Mouse (Mus musculus) small intestine, adult 2 months (tissue): Measurements from ENCODE around the gene Nup205. TPM values are rescaled to one million over a fixed set of nuclear protein-coding genes. Genes with fewer than 3 reads are reported as not detected.

Experiments used
- H3K27ac ChIP-seq: fragments of 200-500 bp; 2 replicates; pipeline ENCODE4 v1.5.1; 2012; ENCODE audit warnings: low read depth, low read length, control low read depth, inconsistent platforms; ENCODE audit not compliant: insufficient read depth
- H3K27me3 ChIP-seq: fragments of 200-500 bp; 2 replicates; pipeline ENCODE4 v1.6.1; 2012; ENCODE audit warnings: mild to moderate bottlenecking, moderate library complexity, low read length, inconsistent platforms; ENCODE audit not compliant: control insufficient read depth, insufficient read depth
- H3K36me3 ChIP-seq: fragments of 200-500 bp; 2 replicates; pipeline ENCODE4 v1.6.1; 2012; ENCODE audit warnings: mild to moderate bottlenecking, low read length, control low read depth, inconsistent platforms; ENCODE audit not compliant: control insufficient read depth, insufficient read depth
- H3K4me1 ChIP-seq: fragments of 200-500 bp; 2 replicates; pipeline ENCODE4 v1.6.1; 2012; ENCODE audit warnings: low read length, inconsistent platforms, mixed read lengths; ENCODE audit not compliant: control insufficient read depth, insufficient read depth, insufficient read length
- H3K4me3 ChIP-seq: fragments of 200-500 bp; 2 replicates; pipeline ENCODE4 v1.5.1; 2012; ENCODE audit warnings: low read depth, mild to moderate bottlenecking, control low read depth, inconsistent platforms, low read length, moderate library complexity
- CTCF ChIP-seq: fragments of 200-500 bp; IDR thresholded peaks from 2 replicates; pipeline ENCODE4 v1.5.1; 2012; ENCODE audit warnings: low read depth, mild to moderate bottlenecking, control low read depth, inconsistent platforms, low read length, moderate library complexity, mixed read lengths; ENCODE audit not compliant: insufficient replicate concordance, insufficient read length; ENCODE audit errors: extremely low read depth
- POLR2A ChIP-seq: fragments of 200-500 bp; IDR thresholded peaks from 2 replicates; pipeline ENCODE4 v1.6.1; 2012; ENCODE audit warnings: low read depth, mild to moderate bottlenecking, control low read depth, inconsistent platforms, low read length, moderate library complexity
- WGBS: fragments of 180-500 bp; shearing (Covaris S2); methylation state at CpG from one replicate; pipeline ENCODE4 v1.1.7; 2018; 5-methylcytosine and 5-hydroxymethylcytosine counted together
- polyA plus RNA-seq: library from polyadenylated mRNA; depleted of rRNA; stranded (reverse); fragments of >200 nt; gene quantifications from 2 replicates; pipeline ENCODE4 v1.2.3, GENCODE M21; 2012; rRNA removed

Gene Nup205
- 4.2 and 7.1 TPM in 2 replicates for polyA plus RNA-seq

- H3K4me3 ChIP-seq = peak within 1 kb of the TSS; percentile 94
- peaks cover 14% of the 10 kb centered on the region; the same call in 1 of the 2 replicates for H3K4me1 ChIP-seq
- WGBS = 3% methylated on average over 34 of the region's 34 CpGs
- TF ChIP-seq POLR2A (no peak; the same call in 1 of the 2 replicates), CTCF (no peak)
- H3K36me3 ChIP-seq = no peaks in the 10 kb centered on the region
- H3K27ac ChIP-seq = peak within 1 kb of the TSS; percentile 96
- no peaks in the 10 kb centered on the region for H3K27me3 ChIP-seq
Observed at GRCm38 (mm10) chr6:35176979-35177649, at the start of gene Nup205. Gene Nup205 (plus strand): TSS chr6:35177421.

GRCm38 (mm10) chr6:35132806-35133205, 44.4 kb upstream of the Nup205 start:
- WGBS = 1% methylated on average over 11 of the region's 11 CpGs
- peaks cover 2% of the 10 kb centered on the region; the same call in 1 of the 2 replicates for H3K4me1 ChIP-seq
- peak overlapping the region; percentile 87 for H3K4me3 ChIP-seq
- no peak for TF ChIP-seq POLR2A
- no peak for TF ChIP-seq CTCF
- no peaks in the 10 kb centered on the region for H3K27me3 ChIP-seq
- H3K36me3 ChIP-seq = no peaks in the 10 kb centered on the region
- 0 out of 2 replicates have a peak overlapping the region, but pooled peaks have one; percentile 3 for H3K27ac ChIP-seq

- 0% methylated on average over 22 of the region's 25 CpGs for WGBS
- TF ChIP-seq POLR2A (no peak), CTCF (no peak)
- Histone ChIP-seq H3K36me3 (no peaks in the 10 kb centered on the region), H3K4me3 (peak overlapping the region; percentile 87), H3K27me3 (no peaks in the 10 kb centered on the region), H3K4me1 (peaks cover 2% of the 10 kb centered on the region; the same call in 1 of the 2 replicates), H3K27ac (peak overlapping the region; percentile 65)
Observed at GRCm38 (mm10) chr6:35133246-35133578, 44.0 kb upstream of the Nup205 start.

DNA sequence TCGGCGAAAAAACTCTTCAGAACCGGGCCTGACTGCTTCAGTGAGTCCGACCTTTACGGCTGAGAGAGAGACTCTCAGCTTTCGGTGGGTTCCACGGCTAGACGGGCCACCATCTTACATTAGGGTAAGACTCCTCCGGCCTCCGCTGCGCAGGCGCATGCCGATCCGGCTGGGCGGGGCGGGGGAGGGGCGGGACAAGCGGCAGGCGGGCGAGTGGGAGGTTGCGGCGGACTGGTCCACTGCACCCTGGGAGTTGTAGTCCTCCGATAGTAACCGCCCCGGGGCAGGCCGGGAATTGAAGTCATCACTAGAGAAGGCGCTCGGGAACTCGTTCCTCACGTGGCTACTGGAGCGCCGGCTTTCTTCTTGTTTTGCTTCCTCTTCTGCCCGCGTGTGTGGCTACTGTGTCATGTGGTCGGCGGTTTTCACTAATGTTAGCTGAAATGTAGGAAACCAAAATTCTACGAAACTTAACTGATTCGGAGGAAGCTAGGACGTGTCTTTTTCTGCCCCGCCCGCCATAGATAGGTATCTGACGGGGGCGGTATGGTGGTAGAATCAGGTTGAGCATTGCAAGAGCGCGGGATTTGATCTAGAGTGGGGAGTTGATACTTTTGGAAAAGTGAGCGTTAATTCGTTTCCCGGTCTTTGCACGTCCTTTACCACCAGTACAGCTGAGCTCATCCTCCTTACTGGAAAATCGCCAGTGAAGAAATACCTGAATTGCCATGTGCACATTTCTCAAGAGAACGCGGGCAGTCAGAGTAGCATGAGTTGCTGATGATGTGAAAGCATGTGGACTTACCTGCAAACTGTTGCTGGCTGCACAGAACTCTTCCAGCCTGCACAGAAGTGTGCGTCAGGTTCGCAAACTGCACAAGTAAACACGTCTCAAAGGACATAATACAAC, 43.4 kb upstream of the Nup205 start, which contains the start of gene Cnot4:
Gene Cnot4 (minus strand): TSS at position 146 of the 910 bp plus-strand sequence.
- Histone ChIP-seq H3K27ac (peak within 1 kb of the TSS; percentile 65), H3K4me3 (peak within 1 kb of the TSS; percentile 87), H3K4me1 (peaks cover 2% of the 10 kb centered on the region; the same call in 1 of the 2 replicates), H3K36me3 (no peaks in the 10 kb centered on the region), H3K27me3 (no peaks in the 10 kb centered on the region)
- TF ChIP-seq CTCF = no peak
- TF ChIP-seq POLR2A = peak; percentile 67; the same call in 1 of the 2 replicates
- whole genome bisulfite sequencing = under 1% methylated on average over 55 of the region's 55 CpGs

DNA sequence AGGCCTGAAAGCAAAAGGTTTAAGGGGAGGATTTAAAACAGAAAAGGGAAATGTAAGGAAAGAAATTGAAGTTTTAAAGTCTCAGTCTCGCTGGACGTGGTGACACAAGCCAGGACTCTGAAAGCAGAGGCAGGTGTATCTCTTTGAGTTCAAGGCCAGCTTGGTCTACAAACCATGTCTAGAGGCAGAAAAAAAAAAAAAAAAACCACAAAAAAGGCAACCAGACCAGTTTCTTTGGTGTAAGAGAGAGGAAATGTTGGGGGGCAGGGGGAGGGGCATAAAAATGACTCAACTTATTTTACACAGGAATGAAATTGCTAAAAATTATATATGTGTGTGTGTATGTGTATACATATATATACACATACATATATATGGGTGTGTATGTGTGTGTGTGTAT, 42.4 kb upstream of the Nup205 start:
- TF ChIP-seq CTCF (no peak), POLR2A (no peak)
- H3K4me3 ChIP-seq = no peak overlapping the region
- H3K36me3 ChIP-seq = no peaks in the 10 kb centered on the region
- H3K27ac ChIP-seq = no peak overlapping the region
- H3K4me1 ChIP-seq = peaks cover 2% of the 10 kb centered on the region; the same call in 1 of the 2 replicates
- H3K27me3 ChIP-seq = no peaks in the 10 kb centered on the region
- WGBS = 26% methylated on average over 2 of the region's 2 CpGs

DNA sequence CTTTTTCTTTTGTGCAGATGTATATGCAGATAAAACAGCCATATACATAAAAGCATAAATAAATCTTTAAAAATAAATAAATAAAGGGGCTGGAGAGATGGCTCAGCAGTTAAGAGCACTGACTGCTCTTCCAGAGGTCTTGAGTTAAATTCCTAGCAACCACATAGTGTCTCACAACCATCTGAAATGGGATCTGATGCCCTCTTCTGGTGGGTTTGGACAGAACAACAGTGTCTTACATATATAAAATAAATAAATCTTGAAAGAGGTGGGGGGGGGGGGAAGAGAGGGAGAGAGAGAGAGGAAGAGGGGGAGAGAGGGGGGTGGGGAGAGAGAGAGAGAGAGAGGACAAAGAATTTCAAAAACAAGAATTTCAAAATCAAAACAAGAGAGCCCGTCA, 36.9 kb upstream of the Nup205 start:
- WGBS = 94% methylated on average over 1 of the region's 1 CpGs
- H3K27ac ChIP-seq = no peak overlapping the region
- H3K27me3 ChIP-seq = no peaks in the 10 kb centered on the region
- TF ChIP-seq POLR2A = no peak
- no peak for TF ChIP-seq CTCF
- H3K4me1 ChIP-seq = no peaks in the 10 kb centered on the region
- H3K4me3 ChIP-seq = no peak overlapping the region
- no peaks in the 10 kb centered on the region for H3K36me3 ChIP-seq

DNA sequence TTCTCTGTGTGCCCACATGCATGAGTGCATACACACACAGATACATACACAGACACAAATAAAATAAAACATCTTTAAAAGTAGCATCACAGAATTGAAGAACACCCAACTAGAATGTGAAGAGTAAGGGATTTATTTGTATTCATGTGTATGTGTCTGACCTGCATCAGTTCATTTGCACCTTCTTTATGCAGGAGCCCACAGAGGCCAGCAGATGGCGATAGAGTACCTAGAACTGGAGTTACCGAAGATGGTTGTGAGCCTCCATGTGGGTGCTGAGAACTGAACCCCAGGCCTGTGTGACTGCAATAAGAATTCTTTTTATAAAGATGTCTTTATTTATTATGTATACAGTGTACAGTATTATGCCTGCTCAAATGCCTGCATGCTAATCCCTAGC, 31.7 kb upstream of the Nup205 start:
- H3K36me3 ChIP-seq = no peaks in the 10 kb centered on the region
- H3K4me1 ChIP-seq = peaks cover 7% of the 10 kb centered on the region; the same call in 1 of the 2 replicates
- H3K4me3 ChIP-seq = no peak overlapping the region
- no peak overlapping the region for H3K27ac ChIP-seq
- TF ChIP-seq POLR2A = no peak
- TF ChIP-seq CTCF = no peak
- no peaks in the 10 kb centered on the region for H3K27me3 ChIP-seq
- 89% methylated on average over 2 of the region's 2 CpGs for WGBS
